Mouse (Mus musculus): ENCODE results near the gene Abca4. TPM values are rescaled to one million over a fixed set of nuclear protein-coding genes. Genes with fewer than 3 reads are reported as not detected.

Gene Abca4
- total RNA-seq, 2 experiments from 2014 or later, result 1.7 to 2.1 TPM

GRCm38 (mm10) chr3:122109461-122109860 is 65.2 kb downstream of the Abca4 start:
- DNase-seq, result no peak

- DNase-seq, result no peak
These were observed 67.1 kb downstream of the Abca4 start for GRCm38 (mm10) chr3:122111141-122111981.

- no peak for DNase-seq
These were observed 74.5 kb downstream of the Abca4 start for GRCm38 (mm10) chr3:122118651-122119214.

- no peak for DNase-seq
These were observed 75.5 kb downstream of the Abca4 start for GRCm38 (mm10) chr3:122119733-122120132.

DNA sequence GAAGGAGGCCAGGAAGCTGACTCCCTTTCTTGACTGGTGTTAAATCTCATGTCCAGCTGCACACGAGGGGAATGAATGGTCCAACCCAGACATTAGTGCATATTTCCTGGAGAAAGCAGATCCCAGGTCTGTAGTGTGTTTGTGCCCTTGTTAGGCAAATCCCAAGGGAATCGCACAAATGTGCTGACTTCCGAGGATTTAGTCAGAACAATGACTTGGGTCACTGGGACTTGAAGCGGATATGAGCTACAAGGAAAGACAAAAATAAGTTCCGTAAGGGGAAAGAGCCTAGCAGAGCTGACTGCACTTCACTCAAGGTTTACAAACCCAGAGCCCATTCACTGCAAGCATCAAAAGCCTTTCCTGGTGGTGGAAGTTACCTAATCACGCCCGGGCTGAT is 76.0 kb downstream of the Abca4 start:
- DNase-seq, result peak; percentile 65 to 88

GRCm38 (mm10) chr3:122122127-122122663 is 78.0 kb downstream of the Abca4 start:
- DNase-seq, result peak; percentile 96 to 97

DNA sequence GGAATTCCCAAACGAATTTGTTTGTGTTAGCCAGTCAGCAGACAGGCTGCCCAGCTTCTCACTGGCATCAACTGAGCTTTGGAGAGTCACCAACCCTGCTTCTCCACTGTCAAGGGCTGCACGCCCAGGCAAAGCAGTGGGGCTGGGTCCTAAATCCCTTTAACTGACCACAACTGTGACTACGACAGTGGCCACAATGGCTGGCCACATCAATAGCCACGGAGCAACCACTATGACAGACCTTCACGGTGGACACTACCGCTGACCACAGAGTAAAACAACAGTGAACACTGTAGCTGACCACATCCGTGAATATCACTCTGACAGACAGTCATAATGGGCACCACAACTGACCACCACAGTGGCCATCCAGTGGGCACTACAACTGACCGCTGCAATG is 78.6 kb downstream of the Abca4 start:
- peak in 1 of 2 experiments; percentile 45 for DNase-seq

DNA sequence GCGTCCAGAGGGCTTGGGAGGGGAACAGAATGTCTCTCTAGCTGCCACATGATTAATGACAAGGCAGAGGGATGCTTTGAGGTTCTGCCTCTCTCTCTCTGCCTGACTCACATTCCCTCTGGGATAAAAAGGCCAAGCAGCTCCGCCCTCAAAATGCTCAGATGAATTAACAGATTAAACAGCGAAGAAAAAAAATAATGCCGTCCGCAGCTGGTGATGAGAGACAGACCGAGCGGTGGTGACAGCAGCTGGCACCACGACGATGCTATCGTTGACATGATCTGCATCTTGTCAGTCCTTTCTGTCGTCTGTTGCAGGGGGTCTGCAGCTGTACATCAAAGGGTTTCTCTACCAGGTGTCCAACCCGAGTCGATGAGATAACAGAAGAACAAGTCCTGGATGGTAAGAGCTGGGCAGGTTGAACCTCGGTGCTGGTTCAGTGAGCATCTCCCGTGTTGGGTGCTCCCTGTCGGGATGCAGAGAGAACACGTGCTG is 84.8 kb downstream of the Abca4 start:
- DNase-seq, result peak in 1 of 2 experiments; percentile 25

DNA sequence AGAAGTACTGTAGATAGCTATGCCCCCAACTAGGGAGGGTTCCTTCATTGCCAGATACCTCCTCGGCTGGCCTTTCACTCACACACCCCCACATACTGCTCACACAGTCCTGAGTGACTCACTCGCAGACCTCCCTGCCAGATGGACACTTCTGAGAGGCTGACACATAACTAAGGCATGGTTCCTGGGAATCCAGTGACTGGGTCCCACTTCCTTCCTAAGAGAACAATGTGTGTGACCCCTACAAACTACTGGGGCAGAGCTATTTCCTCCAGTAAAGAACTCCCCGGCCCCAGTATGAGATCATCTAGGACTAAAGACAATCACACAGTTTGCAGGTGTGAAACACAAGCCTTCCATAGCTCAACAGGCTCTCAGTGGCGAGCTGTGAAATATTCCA is 86.5 kb downstream of the Abca4 start:
- DNase-seq, result peak; percentile 61 to 87

DNA sequence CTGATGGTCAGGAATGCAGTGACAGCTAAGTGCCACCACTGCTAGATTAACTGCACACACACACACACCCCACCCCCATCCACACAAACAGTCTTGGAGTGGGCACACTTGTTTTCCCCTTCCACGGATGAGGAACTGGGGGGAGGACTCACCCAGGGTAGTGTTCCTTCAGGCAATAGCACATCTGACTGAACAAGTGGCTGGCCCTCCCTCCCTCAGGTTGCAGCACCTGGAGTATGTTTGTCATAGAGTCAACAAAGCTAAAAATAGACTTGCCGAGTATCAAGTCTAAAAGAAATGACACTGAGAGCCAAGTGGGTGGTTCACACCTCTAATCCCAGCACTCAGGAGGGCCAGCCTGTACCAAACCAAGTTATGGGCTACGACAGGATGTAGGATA is 87.4 kb downstream of the Abca4 start:
- DNase-seq, result peak; percentile 13 to 28

DNA sequence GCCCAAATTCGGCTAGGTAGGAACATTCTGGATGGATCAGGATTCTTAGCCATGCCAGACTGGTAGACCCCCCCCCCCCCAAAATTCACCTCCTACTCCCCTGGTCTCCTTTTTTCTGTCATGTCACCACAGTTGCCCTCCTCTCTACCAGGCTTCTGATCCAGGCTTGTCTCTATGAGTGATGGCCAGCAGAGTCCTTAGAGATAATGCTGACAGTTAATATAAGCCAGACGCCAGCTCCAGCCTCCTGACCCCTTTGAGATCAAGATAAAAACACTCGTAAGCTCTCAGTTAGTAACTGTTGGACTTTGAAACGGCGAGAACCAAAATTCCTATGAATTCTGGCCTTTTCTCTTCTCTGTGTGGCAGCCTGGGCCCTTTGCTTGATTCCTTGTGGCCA is 89.0 kb downstream of the Abca4 start:
- no peak for DNase-seq

DNA sequence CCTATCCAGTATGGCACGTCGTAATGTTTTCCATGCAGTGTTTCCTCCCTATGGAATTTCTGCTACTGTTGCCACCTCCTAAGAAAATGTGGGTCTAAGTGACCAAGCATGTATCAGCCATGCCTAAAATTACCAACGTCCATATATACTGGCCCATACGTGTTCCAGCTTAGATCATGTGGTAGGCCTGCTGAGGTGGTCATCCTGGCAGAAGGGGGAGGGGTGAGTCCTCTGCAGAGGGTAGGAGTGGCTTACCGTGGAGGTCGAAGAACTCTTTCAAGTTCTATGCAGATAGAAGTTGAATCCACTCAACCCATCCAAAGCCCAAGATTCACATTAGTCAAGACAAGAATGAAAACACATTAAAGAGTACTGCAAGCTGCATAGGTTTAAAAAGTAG is 89.6 kb downstream of the Abca4 start:
- no peak for DNase-seq

GRCm38 (mm10) chr3:122140589-122141400 is 96.6 kb downstream of the Abca4 start:
- DNase-seq, result peak; percentile 70 to 85

- DNase-seq, result peak; percentile 49 to 58
These were observed 98.1 kb downstream of the Abca4 start for GRCm38 (mm10) chr3:122142256-122142922.

DNA sequence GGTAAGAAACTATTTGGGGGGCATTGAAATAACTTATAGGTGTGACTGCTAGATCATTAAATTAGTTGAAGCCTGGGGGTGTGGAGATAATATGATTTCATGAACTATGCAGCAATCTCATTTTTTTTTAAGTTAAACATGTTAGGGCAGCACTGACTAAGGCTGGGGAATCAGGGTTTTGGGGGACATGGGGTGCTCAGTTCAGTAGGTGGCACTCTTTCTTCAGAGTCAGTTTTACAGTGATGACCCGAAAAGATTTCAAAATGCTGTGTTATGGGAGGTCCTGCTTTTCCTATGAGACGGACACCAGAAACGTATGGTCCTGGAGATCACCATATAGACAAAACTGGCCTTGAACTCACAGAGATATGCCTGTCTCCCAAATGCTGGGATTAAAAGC is 99.2 kb downstream of the Abca4 start:
- DNase-seq, result no peak

GRCm38 (mm10) chr3:122145430-122145829 is 101.2 kb downstream of the Abca4 start:
- no peak for DNase-seq

DNA sequence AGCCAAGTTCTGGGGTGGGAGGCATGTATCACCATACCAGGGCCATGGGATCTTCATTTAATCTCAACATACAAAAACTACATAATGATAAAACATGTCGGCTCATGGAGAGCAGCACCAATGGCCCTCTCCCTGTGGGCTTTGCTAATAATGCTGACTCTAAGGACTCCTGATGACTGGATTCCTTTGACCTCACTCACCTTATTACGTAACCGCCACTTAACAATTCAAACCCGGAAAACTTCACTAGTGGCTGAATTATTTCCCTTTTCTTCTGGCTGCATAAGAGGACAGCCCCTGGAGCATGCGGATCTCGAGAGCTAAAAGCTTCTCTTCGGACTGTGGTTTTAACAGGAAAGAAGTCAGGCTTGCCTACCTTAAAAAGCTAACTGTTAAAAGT is 106.6 kb downstream of the Abca4 start:
- DNase-seq, result no peak

GRCm38 (mm10) chr3:122152431-122152830 is 108.2 kb downstream of the Abca4 start:
- no peak for DNase-seq

DNA sequence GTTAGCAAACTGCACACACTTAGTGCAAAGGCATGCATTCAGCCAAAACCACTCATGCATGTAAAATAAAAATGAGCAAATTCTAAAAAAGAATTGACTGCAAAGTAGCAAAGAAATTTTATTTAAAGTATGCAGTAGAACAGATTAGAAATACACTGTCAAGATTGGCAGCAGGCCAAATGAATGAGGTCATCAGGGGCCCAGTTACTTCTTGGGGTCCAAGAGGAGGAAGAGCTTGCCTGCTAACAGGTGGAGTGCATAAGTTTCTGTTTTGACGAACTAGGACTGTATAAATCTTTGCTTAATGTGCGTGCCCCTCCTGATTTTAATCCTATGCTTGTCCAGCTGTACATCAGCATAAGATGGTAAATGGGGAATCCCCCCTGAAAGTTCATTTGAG is 109.8 kb downstream of the Abca4 start:
- DNase-seq, result no peak

GRCm38 (mm10) chr3:122159447-122159846 is 115.2 kb downstream of the Abca4 start:
- no peak for DNase-seq

- peak; percentile 24 to 60 for DNase-seq
These were observed 125.5 kb downstream of the Abca4 start for GRCm38 (mm10) chr3:122169616-122170178.

Data from heart, adult 18-20 months (tissue).